Mouse (Mus musculus): ENCODE data around the gene Tdo2. TPM values are rescaled to one million over a fixed set of nuclear protein-coding genes. Genes with fewer than 3 reads are reported as not detected.

Tdo2 gene
- polyA plus RNA-seq, 1 experiment from 2014 or later, result not detected

- 88% methylated on average over 5 of the region's 5 CpGs for WGBS
- Histone ChIP-seq H3K4me1 (ENCODE audit: control insufficient read depth, insufficient read depth, low read length) (no peaks in the 10 kb centered on the region), H3K9me3 (ENCODE audit: control insufficient read depth, low read length) (no peaks in the 10 kb centered on the region), H3K27ac (ENCODE audit: low read depth, low read length) (no peak overlapping the region), H3K9ac (ENCODE audit: low read length) (no peak overlapping the region), H3K4me2 (ENCODE audit: low read depth) (no peak overlapping the region), H3K36me3 (ENCODE audit: control insufficient read depth, insufficient read depth, low read length) (no peaks in the 10 kb centered on the region), H3K4me3 (ENCODE audit: low read depth, low read length) (no peak overlapping the region), H3K27me3 (ENCODE audit: control insufficient read depth, insufficient read depth, low read length) (no peaks in the 10 kb centered on the region)
- ATAC-seq (ENCODE audit: insufficient read depth, low FRiP score, low TSS enrichment), result no peak
- no peak for DNase-seq (ENCODE audit: low spot score)
Observed at GRCm38 (mm10) chr3:81961336-81961735, 14.7 kb downstream of the Tdo2 start.

DNA sequence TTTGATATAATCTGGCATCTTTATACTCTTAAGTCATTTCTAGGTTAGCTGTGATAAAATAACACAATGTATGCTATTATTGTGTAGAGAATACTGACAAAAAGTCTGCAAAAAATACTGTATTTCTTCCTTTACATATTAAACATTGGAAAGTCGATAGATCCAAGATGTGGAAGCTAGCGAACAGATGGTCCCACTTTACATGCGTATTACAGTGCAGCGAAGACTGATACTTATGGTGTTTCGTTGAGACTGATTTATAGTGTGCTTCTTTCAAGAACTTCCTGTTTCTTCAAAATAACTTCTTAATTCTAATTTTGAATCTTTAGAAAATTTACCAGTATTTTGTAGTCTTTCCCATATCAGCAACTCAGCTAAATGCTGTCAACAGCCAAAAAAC lies 18.5 kb downstream of the Tdo2 start:
- ATAC-seq (ENCODE audit: insufficient read depth, low FRiP score, low TSS enrichment), result no peak

DNA sequence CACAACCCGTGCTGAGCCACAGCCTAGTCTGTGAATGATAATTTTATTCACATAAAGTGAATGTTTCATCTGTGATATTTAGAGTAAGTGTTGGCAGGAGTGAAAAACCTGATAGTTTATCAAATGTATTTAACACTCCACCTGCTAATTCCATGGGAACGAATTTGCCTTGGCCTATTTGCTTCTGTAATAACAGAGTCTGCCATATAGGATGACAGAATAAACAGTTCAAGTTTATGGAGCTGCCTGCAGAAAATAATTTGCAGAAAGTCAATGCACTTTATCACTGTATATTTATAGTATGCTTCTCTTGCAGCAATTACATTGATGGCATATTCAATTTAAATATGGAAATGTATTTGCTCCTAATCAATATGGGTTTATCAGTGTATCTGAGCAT lies 24.2 kb downstream of the Tdo2 start:
- no peaks in the 10 kb centered on the region for H3K9me3 ChIP-seq (ENCODE audit: control insufficient read depth, low read length)
- H3K27me3 ChIP-seq (ENCODE audit: control insufficient read depth, insufficient read depth, low read length), result no peaks in the 10 kb centered on the region
- H3K4me2 ChIP-seq (ENCODE audit: low read depth), result no peak overlapping the region
- H3K9ac ChIP-seq (ENCODE audit: low read length), result no peak overlapping the region
- no peaks in the 10 kb centered on the region for H3K36me3 ChIP-seq (ENCODE audit: control insufficient read depth, insufficient read depth, low read length)
- ATAC-seq (ENCODE audit: insufficient read depth, low FRiP score, low TSS enrichment), result no peak
- H3K4me3 ChIP-seq (ENCODE audit: low read depth, low read length), result no peak overlapping the region
- no peaks in the 10 kb centered on the region for H3K4me1 ChIP-seq (ENCODE audit: control insufficient read depth, insufficient read depth, low read length)
- H3K27ac ChIP-seq (ENCODE audit: low read depth, low read length), result no peak overlapping the region
- 81% methylated on average over 2 of the region's 2 CpGs for WGBS
- DNase-seq (ENCODE audit: low spot score), result no peak

More for the DNA sequence above, 18.5 kb downstream of the Tdo2 start:
- no peak for DNase-seq (ENCODE audit: low spot score)
- H3K4me2 ChIP-seq (ENCODE audit: low read depth), result no peak overlapping the region
- H3K27me3 ChIP-seq (ENCODE audit: control insufficient read depth, insufficient read depth, low read length), result no peaks in the 10 kb centered on the region
- WGBS, result 86% methylated on average over 5 of the region's 5 CpGs
- H3K4me3 ChIP-seq (ENCODE audit: low read depth, low read length), result no peak overlapping the region
- H3K27ac ChIP-seq (ENCODE audit: low read depth, low read length), result no peak overlapping the region
- H3K36me3 ChIP-seq (ENCODE audit: control insufficient read depth, insufficient read depth, low read length), result no peaks in the 10 kb centered on the region
- no peak overlapping the region for H3K9ac ChIP-seq (ENCODE audit: low read length)
- no peaks in the 10 kb centered on the region for H3K9me3 ChIP-seq (ENCODE audit: control insufficient read depth, low read length)
- H3K4me1 ChIP-seq (ENCODE audit: control insufficient read depth, insufficient read depth, low read length), result no peaks in the 10 kb centered on the region

GRCm38 (mm10) chr3:81949048-81949447 lies 27.0 kb downstream of the Tdo2 start:
- no peak overlapping the region for H3K4me2 ChIP-seq (ENCODE audit: low read depth)
- DNase-seq (ENCODE audit: low spot score) (no peak), ATAC-seq (ENCODE audit: insufficient read depth, low FRiP score, low TSS enrichment) (no peak)
- H3K27ac ChIP-seq (ENCODE audit: low read depth, low read length), result no peak overlapping the region
- H3K4me1 ChIP-seq (ENCODE audit: control insufficient read depth, insufficient read depth, low read length), result no peaks in the 10 kb centered on the region
- no peaks in the 10 kb centered on the region for H3K9me3 ChIP-seq (ENCODE audit: control insufficient read depth, low read length)
- H3K27me3 ChIP-seq (ENCODE audit: control insufficient read depth, insufficient read depth, low read length), result no peaks in the 10 kb centered on the region
- H3K36me3 ChIP-seq (ENCODE audit: control insufficient read depth, insufficient read depth, low read length), result no peaks in the 10 kb centered on the region
- WGBS, result 86% methylated on average over 1 of the region's 1 CpGs
- H3K4me3 ChIP-seq (ENCODE audit: low read depth, low read length), result no peak overlapping the region
- no peak overlapping the region for H3K9ac ChIP-seq (ENCODE audit: low read length)

DNA sequence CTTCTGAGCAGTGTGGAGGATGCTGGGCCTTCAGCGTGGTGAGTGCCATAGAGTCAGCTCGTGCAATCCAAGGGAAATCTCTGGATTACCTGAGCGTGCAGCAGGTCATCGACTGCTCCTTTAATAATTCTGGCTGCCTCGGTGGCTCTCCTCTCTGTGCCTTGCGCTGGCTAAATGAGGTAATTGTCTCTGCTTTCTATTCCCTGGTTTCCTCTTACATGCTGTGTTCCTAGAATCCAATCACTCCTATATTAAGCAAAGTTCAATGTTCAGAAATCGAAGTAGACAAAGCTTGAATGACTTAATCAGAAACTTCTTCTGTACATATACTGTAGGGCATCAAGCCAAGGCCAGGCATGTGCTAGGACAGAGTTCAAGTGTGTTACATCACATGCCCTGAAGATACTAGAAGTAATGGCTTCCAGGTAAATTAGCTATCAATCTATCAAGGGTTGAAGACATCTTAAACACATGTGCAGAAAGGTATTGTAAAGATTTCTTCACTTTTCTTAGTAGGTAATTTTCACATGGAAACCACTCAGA lies 31.1 kb downstream of the Tdo2 start:
- no peak for DNase-seq (ENCODE audit: low spot score)
- H3K4me3 ChIP-seq (ENCODE audit: low read depth, low read length), result no peak overlapping the region
- no peaks in the 10 kb centered on the region for H3K9me3 ChIP-seq (ENCODE audit: control insufficient read depth, low read length)
- H3K27me3 ChIP-seq (ENCODE audit: control insufficient read depth, insufficient read depth, low read length), result no peaks in the 10 kb centered on the region
- no peaks in the 10 kb centered on the region for H3K36me3 ChIP-seq (ENCODE audit: control insufficient read depth, insufficient read depth, low read length)
- whole genome bisulfite sequencing, result 93% methylated on average over 7 of the region's 7 CpGs
- H3K4me2 ChIP-seq (ENCODE audit: low read depth), result no peak overlapping the region
- H3K9ac ChIP-seq (ENCODE audit: low read length), result no peak overlapping the region
- no peaks in the 10 kb centered on the region for H3K4me1 ChIP-seq (ENCODE audit: control insufficient read depth, insufficient read depth, low read length)
- no peak overlapping the region for H3K27ac ChIP-seq (ENCODE audit: low read depth, low read length)
- no peak for ATAC-seq (ENCODE audit: insufficient read depth, low FRiP score, low TSS enrichment)

DNA sequence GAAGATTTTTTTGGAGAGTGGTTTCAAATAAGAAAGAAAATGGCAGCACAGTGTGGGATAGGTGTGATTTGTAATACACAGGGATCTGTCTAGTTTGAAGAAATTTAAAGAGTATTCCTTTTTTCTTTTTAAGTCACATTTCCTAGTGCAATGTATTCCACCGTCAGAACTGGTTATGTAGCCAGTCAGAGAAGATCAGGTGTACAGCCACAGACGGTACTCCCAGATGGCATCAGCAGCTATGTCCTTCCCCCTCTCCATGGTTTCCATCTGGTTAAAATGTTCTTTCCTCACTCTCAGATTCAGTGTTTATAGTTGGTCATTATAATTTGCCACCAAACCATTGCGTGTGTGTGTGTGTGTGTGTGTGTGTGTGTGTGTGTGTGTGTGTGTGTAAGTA lies 32.9 kb downstream of the Tdo2 start:
- no peak for ATAC-seq (ENCODE audit: insufficient read depth, low FRiP score, low TSS enrichment)

GRCm38 (mm10) chr3:81942341-81942740 lies 33.7 kb downstream of the Tdo2 start:
- WGBS, result 88% methylated on average over 3 of the region's 3 CpGs
- DNase-seq (ENCODE audit: low spot score), result no peak
- no peak overlapping the region for H3K9ac ChIP-seq (ENCODE audit: low read length)
- ATAC-seq (ENCODE audit: insufficient read depth, low FRiP score, low TSS enrichment), result no peak
- no peaks in the 10 kb centered on the region for H3K27me3 ChIP-seq (ENCODE audit: control insufficient read depth, insufficient read depth, low read length)
- no peak overlapping the region for H3K4me3 ChIP-seq (ENCODE audit: low read depth, low read length)
- H3K4me1 ChIP-seq (ENCODE audit: control insufficient read depth, insufficient read depth, low read length), result no peaks in the 10 kb centered on the region
- no peaks in the 10 kb centered on the region for H3K36me3 ChIP-seq (ENCODE audit: control insufficient read depth, insufficient read depth, low read length)
- H3K27ac ChIP-seq (ENCODE audit: low read depth, low read length), result no peak overlapping the region
- H3K4me2 ChIP-seq (ENCODE audit: low read depth), result no peak overlapping the region
- H3K9me3 ChIP-seq (ENCODE audit: control insufficient read depth, low read length), result no peaks in the 10 kb centered on the region

More for the DNA sequence above, 32.9 kb downstream of the Tdo2 start:
- Histone ChIP-seq H3K9me3 (ENCODE audit: control insufficient read depth, low read length) (no peaks in the 10 kb centered on the region), H3K4me3 (ENCODE audit: low read depth, low read length) (no peak overlapping the region), H3K36me3 (ENCODE audit: control insufficient read depth, insufficient read depth, low read length) (no peaks in the 10 kb centered on the region), H3K4me1 (ENCODE audit: control insufficient read depth, insufficient read depth, low read length) (no peaks in the 10 kb centered on the region), H3K4me2 (ENCODE audit: low read depth) (no peak overlapping the region), H3K27me3 (ENCODE audit: control insufficient read depth, insufficient read depth, low read length) (no peaks in the 10 kb centered on the region), H3K27ac (ENCODE audit: low read depth, low read length) (no peak overlapping the region), H3K9ac (ENCODE audit: low read length) (no peak overlapping the region)
- DNase-seq (ENCODE audit: low spot score), result no peak
- 95% methylated on average over 3 of the region's 3 CpGs for WGBS

- Histone ChIP-seq H3K27me3 (ENCODE audit: control insufficient read depth, insufficient read depth, low read length) (no peaks in the 10 kb centered on the region), H3K36me3 (ENCODE audit: control insufficient read depth, insufficient read depth, low read length) (no peaks in the 10 kb centered on the region), H3K4me1 (ENCODE audit: control insufficient read depth, insufficient read depth, low read length) (no peaks in the 10 kb centered on the region), H3K4me3 (ENCODE audit: low read depth, low read length) (no peak overlapping the region), H3K4me2 (ENCODE audit: low read depth) (no peak overlapping the region), H3K9ac (ENCODE audit: low read length) (no peak overlapping the region), H3K27ac (ENCODE audit: low read depth, low read length) (no peak overlapping the region), H3K9me3 (ENCODE audit: control insufficient read depth, low read length) (no peaks in the 10 kb centered on the region)
- 79% methylated on average over 3 of the region's 3 CpGs for WGBS
- DNase-seq (ENCODE audit: low spot score), result no peak
- ATAC-seq (ENCODE audit: insufficient read depth, low FRiP score, low TSS enrichment), result no peak
Observed at GRCm38 (mm10) chr3:81938924-81939323, 37.1 kb downstream of the Tdo2 start.

GRCm38 (mm10) chr3:81933348-81933747 lies 42.7 kb downstream of the Tdo2 start:
- Histone ChIP-seq H3K9me3 (ENCODE audit: control insufficient read depth, low read length) (no peaks in the 10 kb centered on the region), H3K27me3 (ENCODE audit: control insufficient read depth, insufficient read depth, low read length) (no peaks in the 10 kb centered on the region), H3K36me3 (ENCODE audit: control insufficient read depth, insufficient read depth, low read length) (no peaks in the 10 kb centered on the region), H3K4me1 (ENCODE audit: control insufficient read depth, insufficient read depth, low read length) (peaks cover 3% of the 10 kb centered on the region; the same call in 1 of the 2 replicates), H3K4me3 (ENCODE audit: low read depth, low read length) (no peak overlapping the region), H3K4me2 (ENCODE audit: low read depth) (no peak overlapping the region), H3K9ac (ENCODE audit: low read length) (no peak overlapping the region), H3K27ac (ENCODE audit: low read depth, low read length) (no peak overlapping the region)
- ATAC-seq (ENCODE audit: insufficient read depth, low FRiP score, low TSS enrichment) (no peak), DNase-seq (ENCODE audit: low spot score) (no peak)
- WGBS, result 89% methylated on average over 4 of the region's 4 CpGs
